Mouse (Mus musculus): ENCODE measurements around the gene Arhgap24. TPM values are rescaled to one million over a fixed set of nuclear protein-coding genes. Genes with fewer than 3 reads are reported as not detected.

The Arhgap24 gene
- 4.2 and 6.2 TPM in 2 replicates for polyA plus RNA-seq (2012; rRNA removed)

- TF ChIP-seq CTCF (IDR thresholded peaks at IDR 0.05; ENCODE audit: extremely low read depth, insufficient read depth, insufficient read length, insufficient replicate concordance), result no peak
- TF ChIP-seq POLR2A (IDR thresholded peaks at IDR 0.05; ENCODE audit: low read depth, low read length), result no peak
- Histone ChIP-seq H3K4me1 (ENCODE audit: control insufficient read depth, insufficient read depth, insufficient read length) (no peaks in the 10 kb centered on the region; the same call in 1 of the 2 replicates), H3K27me3 (ENCODE audit: control insufficient read depth, insufficient read depth, low read length) (no peaks in the 10 kb centered on the region), H3K36me3 (ENCODE audit: control insufficient read depth, insufficient read depth, low read length) (no peaks in the 10 kb centered on the region), H3K4me3 (ENCODE audit: extremely low read depth, insufficient read depth, insufficient read length) (peak within 1 kb of the TSS; percentile 80), H3K27ac (ENCODE audit: insufficient read depth, low read length) (peak within 1 kb of the TSS; percentile 89)
- DNase-seq (ENCODE audit: low read depth in 1 of 2, low spot score in 2 of 2), result peak; percentile 58 to 80
- 4% methylated on average over 44 of the region's 44 CpGs for WGBS
Measured at GRCm38 (mm10) chr5:102481215-102482211, at the start of gene Arhgap24. TSS of gene Arhgap24 (plus strand) at chr5:102481391.

- TF ChIP-seq CTCF (IDR thresholded peaks at IDR 0.05; ENCODE audit: extremely low read depth, insufficient read depth, insufficient read length, insufficient replicate concordance) (no peak), POLR2A (IDR thresholded peaks at IDR 0.05; ENCODE audit: low read depth, low read length) (no peak)
- Histone ChIP-seq H3K27me3 (ENCODE audit: control insufficient read depth, insufficient read depth, low read length) (no peaks in the 10 kb centered on the region), H3K36me3 (ENCODE audit: control insufficient read depth, insufficient read depth, low read length) (no peaks in the 10 kb centered on the region), H3K4me3 (ENCODE audit: extremely low read depth, insufficient read depth, insufficient read length) (no peak overlapping the region), H3K4me1 (ENCODE audit: control insufficient read depth, insufficient read depth, insufficient read length) (no peaks in the 10 kb centered on the region), H3K27ac (ENCODE audit: insufficient read depth, low read length) (no peak overlapping the region)
- no peak for DNase-seq (ENCODE audit: low read depth in 1 of 2, low spot score in 2 of 2)
- WGBS, result 65% methylated on average over 4 of the region's 4 CpGs
Measured at GRCm38 (mm10) chr5:102434182-102434581, 47.0 kb upstream of the Arhgap24 start.

- Histone ChIP-seq H3K4me1 (ENCODE audit: control insufficient read depth, insufficient read depth, insufficient read length) (no peaks in the 10 kb centered on the region), H3K27me3 (ENCODE audit: control insufficient read depth, insufficient read depth, low read length) (no peaks in the 10 kb centered on the region), H3K36me3 (ENCODE audit: control insufficient read depth, insufficient read depth, low read length) (no peaks in the 10 kb centered on the region), H3K4me3 (ENCODE audit: extremely low read depth, insufficient read depth, insufficient read length) (no peak overlapping the region), H3K27ac (ENCODE audit: insufficient read depth, low read length) (no peak overlapping the region)
- TF ChIP-seq CTCF (IDR thresholded peaks at IDR 0.05; ENCODE audit: extremely low read depth, insufficient read depth, insufficient read length, insufficient replicate concordance) (no peak), POLR2A (IDR thresholded peaks at IDR 0.05; ENCODE audit: low read depth, low read length) (no peak)
- DNase-seq (ENCODE audit: low read depth in 1 of 2, low spot score in 2 of 2), result no peak
- 65% methylated on average over 8 of the region's 8 CpGs for WGBS
Measured at GRCm38 (mm10) chr5:102436581-102436980, 44.6 kb upstream of the Arhgap24 start.

GRCm38 (mm10) chr5:102439119-102439877 lies 41.9 kb upstream of the Arhgap24 start:
- Histone ChIP-seq H3K27ac (ENCODE audit: insufficient read depth, low read length) (no peak overlapping the region), H3K4me1 (ENCODE audit: control insufficient read depth, insufficient read depth, insufficient read length) (no peaks in the 10 kb centered on the region), H3K4me3 (ENCODE audit: extremely low read depth, insufficient read depth, insufficient read length) (no peak overlapping the region), H3K36me3 (ENCODE audit: control insufficient read depth, insufficient read depth, low read length) (no peaks in the 10 kb centered on the region), H3K27me3 (ENCODE audit: control insufficient read depth, insufficient read depth, low read length) (no peaks in the 10 kb centered on the region)
- 80% methylated on average over 9 of the region's 9 CpGs for WGBS
- no peak for TF ChIP-seq POLR2A (IDR thresholded peaks at IDR 0.05; ENCODE audit: low read depth, low read length)
- TF ChIP-seq CTCF (IDR thresholded peaks at IDR 0.05; ENCODE audit: extremely low read depth, insufficient read depth, insufficient read length, insufficient replicate concordance), result no peak
- no peak for DNase-seq (ENCODE audit: low read depth in 1 of 2, low spot score in 2 of 2)

- Histone ChIP-seq H3K27me3 (ENCODE audit: control insufficient read depth, insufficient read depth, low read length) (no peaks in the 10 kb centered on the region), H3K4me3 (ENCODE audit: extremely low read depth, insufficient read depth, insufficient read length) (no peak overlapping the region), H3K4me1 (ENCODE audit: control insufficient read depth, insufficient read depth, insufficient read length) (no peaks in the 10 kb centered on the region), H3K27ac (ENCODE audit: insufficient read depth, low read length) (no peak overlapping the region), H3K36me3 (ENCODE audit: control insufficient read depth, insufficient read depth, low read length) (no peaks in the 10 kb centered on the region)
- WGBS, result 46% methylated on average over 9 of the region's 9 CpGs
- no peak for TF ChIP-seq CTCF (IDR thresholded peaks at IDR 0.05; ENCODE audit: extremely low read depth, insufficient read depth, insufficient read length, insufficient replicate concordance)
- TF ChIP-seq POLR2A (IDR thresholded peaks at IDR 0.05; ENCODE audit: low read depth, low read length), result no peak
- no peak for DNase-seq (ENCODE audit: low read depth in 1 of 2, low spot score in 2 of 2)
Measured at GRCm38 (mm10) chr5:102447436-102447835, 33.8 kb upstream of the Arhgap24 start.

- H3K4me1 ChIP-seq (ENCODE audit: control insufficient read depth, insufficient read depth, insufficient read length), result no peaks in the 10 kb centered on the region
- H3K4me3 ChIP-seq (ENCODE audit: extremely low read depth, insufficient read depth, insufficient read length), result no peak overlapping the region
- no peaks in the 10 kb centered on the region for H3K36me3 ChIP-seq (ENCODE audit: control insufficient read depth, insufficient read depth, low read length)
- no peak overlapping the region for H3K27ac ChIP-seq (ENCODE audit: insufficient read depth, low read length)
- WGBS, result 25% methylated on average over 2 of the region's 2 CpGs
- no peak for TF ChIP-seq POLR2A (IDR thresholded peaks at IDR 0.05; ENCODE audit: low read depth, low read length)
- TF ChIP-seq CTCF (IDR thresholded peaks at IDR 0.05; ENCODE audit: extremely low read depth, insufficient read depth, insufficient read length, insufficient replicate concordance), result no peak
- no peak for DNase-seq (ENCODE audit: low read depth in 1 of 2, low spot score in 2 of 2)
- no peaks in the 10 kb centered on the region for H3K27me3 ChIP-seq (ENCODE audit: control insufficient read depth, insufficient read depth, low read length)
Measured at GRCm38 (mm10) chr5:102450897-102451296, 30.3 kb upstream of the Arhgap24 start.

All from spleen, adult 2 months (tissue).